Mouse (Mus musculus): Measurements from ENCODE around the gene Pnn.

- no peak for TF ChIP-seq CTCF (IDR thresholded peaks at IDR 0.05; ENCODE audit: borderline replicate concordance, extremely low read depth, insufficient read depth, insufficient read length)
- TF ChIP-seq POLR2A (IDR thresholded peaks at IDR 0.05; ENCODE audit: borderline replicate concordance, extremely low read depth, insufficient read depth, insufficient read length, poor library complexity, severe bottlenecking): no peak
Observed at GRCm38 (mm10) chr12:59039162-59039970, 27.3 kb upstream of the Pnn start.

All from brain, embryonic 14.5 days (tissue).